Mouse (Mus musculus) ZHBTc4 (cell line): ENCODE measurements around the gene Pip4k2b.
A peak's percentile ranks its signal among the peaks of the same experiment; 100 is the strongest.

Experiments used
- DNase-seq: peaks from one replicate; pipeline ENCODE4 v3.0.0-alpha.2; 2011; ENCODE audit warnings: low read depth, low spot score

The Pip4k2b gene

GRCm38 (mm10) chr11:97669268-97669667 is 75.2 kb downstream of the Pip4k2b start:
- peak; percentile 38 for DNase-seq

- DNase-seq = no peak
These were observed 76.3 kb downstream of the Pip4k2b start for GRCm38 (mm10) chr11:97668160-97668559.

GRCm38 (mm10) chr11:97666794-97667193 is 77.7 kb downstream of the Pip4k2b start:
- DNase-seq = peak; percentile 16

GRCm38 (mm10) chr11:97666221-97666620 is 78.3 kb downstream of the Pip4k2b start:
- DNase-seq = peak; percentile 84

- peak; percentile 39 for DNase-seq
These were observed 79.1 kb downstream of the Pip4k2b start for GRCm38 (mm10) chr11:97665431-97665830.
